Mouse (Mus musculus) liver, embryonic 13.5 days (tissue): ENCODE results near the gene Slc2a5. TPM values are rescaled to one million over a fixed set of nuclear protein-coding genes. Genes with fewer than 3 reads are reported as not detected.

Experiments used
- polyA plus RNA-seq: library from polyadenylated mRNA; unstranded; fragments of >200 nt; fragmentation: Nextera tagmentation; extraction: Ambion mirVana; gene quantifications from 2 replicates; pipeline ENCODE4 v1.2.1, GENCODE M21; 2015

The Slc2a5 gene
- polyA plus RNA-seq, 1 experiment from 2014 or later: 0.23 TPM

Other genes with a start within 250 kb of the Slc2a5 start
- gene Spsb1, start 164.2 kb upstream of the Slc2a5 start, polyA plus RNA-seq: 0.61 and 0.97 TPM in 2 replicates
- gene H6pd, start 110.3 kb upstream of the Slc2a5 start, polyA plus RNA-seq: 6.8 and 7.3 TPM in 2 replicates
- gene Gpr157, start 31.9 kb upstream of the Slc2a5 start, polyA plus RNA-seq: 0.10 and 0.12 TPM in 2 replicates
- 0.21 TPM in 1 of 2 replicates, not detected in the other for gene Slc2a7, start 29.7 kb downstream of the Slc2a5 start, polyA plus RNA-seq
- not detected in 2 replicates for gene Car6, start 82.0 kb downstream of the Slc2a5 start, polyA plus RNA-seq
- gene Eno1, start 117.4 kb downstream of the Slc2a5 start, polyA plus RNA-seq: 783 and 784 TPM in 2 replicates
- gene Rere, start 162.4 kb downstream of the Slc2a5 start, polyA plus RNA-seq: 5.9 and 7.5 TPM in 2 replicates